Mouse (Mus musculus): ENCODE results near the gene Slc35f6. TPM values are rescaled to one million over a fixed set of nuclear protein-coding genes. Genes with fewer than 3 reads are reported as not detected.
"Not testable (repeated sequence)": the region's sequence is repeated elsewhere in the genome, so short reads cannot be mapped to it uniquely, and the experiment has no call there.

Slc35f6 gene
- polyA plus RNA-seq, 1 experiment from 2014 or later: 32.5 TPM

DNA sequence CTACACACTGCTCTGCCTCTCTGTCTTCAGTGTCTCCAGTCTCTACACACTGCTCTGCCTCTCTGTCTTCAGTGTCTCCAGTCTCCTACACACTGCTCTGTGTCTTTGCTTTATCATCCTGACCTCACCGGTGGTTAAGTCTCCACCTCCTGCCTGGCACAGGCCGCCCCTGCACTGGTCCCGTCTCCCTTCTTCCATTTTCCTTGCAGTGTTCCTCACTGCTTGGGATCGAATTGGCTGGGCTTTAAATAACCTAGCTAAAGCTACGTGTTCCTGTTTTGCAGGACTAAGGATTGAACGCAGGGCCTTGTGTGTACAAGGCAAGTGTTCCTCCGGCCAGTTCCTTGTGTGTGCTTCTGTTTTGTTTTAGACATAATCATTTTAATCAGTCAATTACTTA lies 22.4 kb downstream of the Slc35f6 start:
- peaks cover 19% of the 10 kb centered on the region for H3K4me1 ChIP-seq (replicated peaks; ENCODE audit: control insufficient read depth, insufficient read depth, low read length)
- H3K27ac ChIP-seq (ENCODE audit: low read length): no peak overlapping the region
- H3K4me3 ChIP-seq (replicated peaks; ENCODE audit: low read length): no peak overlapping the region
- WGBS: 91% methylated on average over 7 of the region's 7 CpGs
- H3K9ac ChIP-seq (replicated peaks; ENCODE audit: low read depth, low read length): no peak overlapping the region
- H3K4me2 ChIP-seq (ENCODE audit: low read length): no peak overlapping the region
- ATAC-seq: no peak
- no peaks in the 10 kb centered on the region for H3K9me3 ChIP-seq (ENCODE audit: control insufficient read depth, low read length)
- H3K36me3 ChIP-seq (ENCODE audit: control insufficient read depth, insufficient read depth): no peaks in the 10 kb centered on the region
- no peaks in the 10 kb centered on the region for H3K27me3 ChIP-seq (replicated peaks; ENCODE audit: control insufficient read depth, insufficient read depth, low read length)

DNA sequence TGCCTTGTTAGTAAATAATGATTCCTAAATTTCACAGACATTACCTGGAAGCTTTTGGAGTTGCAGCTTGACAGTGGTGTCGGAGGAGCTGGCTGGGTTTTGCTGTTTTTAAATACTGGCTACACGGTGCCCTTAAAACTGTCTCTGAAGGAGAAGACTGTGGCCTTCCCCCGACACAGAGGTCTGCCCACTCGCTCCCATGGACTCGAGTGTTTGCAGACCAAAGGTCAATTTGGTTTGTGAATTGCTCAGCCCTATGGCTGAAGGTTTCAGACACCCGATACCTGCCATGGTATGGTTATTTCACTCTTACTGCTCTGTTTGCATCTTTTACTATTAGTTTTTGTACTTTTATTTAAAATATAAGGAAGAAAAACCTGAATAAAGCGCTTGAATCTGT lies 26.3 kb downstream of the Slc35f6 start:
- Histone ChIP-seq H3K4me3 (replicated peaks; ENCODE audit: low read length) (no peak overlapping the region), H3K4me2 (ENCODE audit: low read length) (no peak overlapping the region), H3K27ac (ENCODE audit: low read length) (no peak overlapping the region), H3K9ac (replicated peaks; ENCODE audit: low read depth, low read length) (no peak overlapping the region), H3K36me3 (ENCODE audit: control insufficient read depth, insufficient read depth) (no peaks in the 10 kb centered on the region), H3K4me1 (replicated peaks; ENCODE audit: control insufficient read depth, insufficient read depth, low read length) (no peaks in the 10 kb centered on the region), H3K27me3 (replicated peaks; ENCODE audit: control insufficient read depth, insufficient read depth, low read length) (no peaks in the 10 kb centered on the region), H3K9me3 (ENCODE audit: control insufficient read depth, low read length) (no peaks in the 10 kb centered on the region)
- ATAC-seq: no peak
- 84% methylated on average over 7 of the region's 7 CpGs for WGBS

DNA sequence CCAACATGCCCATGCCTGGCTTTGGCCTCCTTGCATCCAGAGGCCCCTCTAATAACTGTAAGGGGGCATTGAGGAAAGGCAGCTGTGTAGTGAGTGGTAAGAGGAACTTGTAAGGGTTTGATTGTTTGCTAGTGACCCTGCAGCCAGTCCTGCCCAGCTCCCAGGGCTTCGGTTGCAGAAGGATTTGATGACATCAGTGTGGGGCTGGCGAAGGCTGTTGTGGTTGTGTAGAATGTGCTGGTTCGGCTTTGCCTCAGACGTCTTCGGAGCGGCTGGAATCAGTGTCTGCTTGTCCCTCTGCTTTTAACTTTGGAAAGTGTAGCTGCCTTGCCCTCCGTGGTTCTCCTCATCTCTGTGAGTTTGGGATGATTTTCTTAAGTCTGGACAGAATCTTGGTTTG lies 29.1 kb downstream of the Slc35f6 start:
- 83% methylated on average over 7 of the region's 7 CpGs for WGBS

DNA sequence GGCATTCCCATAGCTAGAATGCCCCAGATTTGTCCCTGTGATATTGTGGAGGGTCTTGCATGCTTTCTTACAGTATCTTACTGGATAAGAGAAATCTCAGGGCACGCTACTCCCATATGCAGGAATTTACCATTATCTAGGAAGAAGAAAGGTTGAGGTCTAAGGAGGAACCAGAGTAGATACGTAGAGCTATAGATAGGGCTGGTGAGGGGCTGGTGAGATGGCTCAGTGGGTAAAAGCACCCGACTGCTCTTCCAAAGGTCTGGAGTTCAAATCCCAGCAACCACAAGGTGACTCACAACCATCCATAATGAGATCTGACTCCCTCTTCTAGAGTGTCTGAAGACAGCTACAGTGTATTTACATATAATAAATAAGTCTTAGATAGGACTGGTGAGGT lies 30.3 kb downstream of the Slc35f6 start:
- not testable (repeated sequence) for H3K27ac ChIP-seq (ENCODE audit: low read length); H3K4me2 ChIP-seq (ENCODE audit: low read length); H3K27me3 ChIP-seq (replicated peaks; ENCODE audit: control insufficient read depth, insufficient read depth, low read length); H3K4me1 ChIP-seq (replicated peaks; ENCODE audit: control insufficient read depth, insufficient read depth, low read length); H3K36me3 ChIP-seq (ENCODE audit: control insufficient read depth, insufficient read depth); H3K9ac ChIP-seq (replicated peaks; ENCODE audit: low read depth, low read length); H3K4me3 ChIP-seq (replicated peaks; ENCODE audit: low read length); ATAC-seq; H3K9me3 ChIP-seq (ENCODE audit: control insufficient read depth, low read length)
- 96% methylated on average over 3 of the region's 3 CpGs for WGBS

More for the DNA sequence above, 29.1 kb downstream of the Slc35f6 start:
- no peak overlapping the region for H3K4me3 ChIP-seq (replicated peaks; ENCODE audit: low read length)
- no peak for ATAC-seq
- no peak overlapping the region for H3K27ac ChIP-seq (ENCODE audit: low read length)
- H3K27me3 ChIP-seq (replicated peaks; ENCODE audit: control insufficient read depth, insufficient read depth, low read length): no peaks in the 10 kb centered on the region
- H3K9me3 ChIP-seq (ENCODE audit: control insufficient read depth, low read length): no peaks in the 10 kb centered on the region
- H3K36me3 ChIP-seq (ENCODE audit: control insufficient read depth, insufficient read depth): no peaks in the 10 kb centered on the region
- no peak overlapping the region for H3K9ac ChIP-seq (replicated peaks; ENCODE audit: low read depth, low read length)
- no peak overlapping the region for H3K4me2 ChIP-seq (ENCODE audit: low read length)
- no peaks in the 10 kb centered on the region for H3K4me1 ChIP-seq (replicated peaks; ENCODE audit: control insufficient read depth, insufficient read depth, low read length)

DNA sequence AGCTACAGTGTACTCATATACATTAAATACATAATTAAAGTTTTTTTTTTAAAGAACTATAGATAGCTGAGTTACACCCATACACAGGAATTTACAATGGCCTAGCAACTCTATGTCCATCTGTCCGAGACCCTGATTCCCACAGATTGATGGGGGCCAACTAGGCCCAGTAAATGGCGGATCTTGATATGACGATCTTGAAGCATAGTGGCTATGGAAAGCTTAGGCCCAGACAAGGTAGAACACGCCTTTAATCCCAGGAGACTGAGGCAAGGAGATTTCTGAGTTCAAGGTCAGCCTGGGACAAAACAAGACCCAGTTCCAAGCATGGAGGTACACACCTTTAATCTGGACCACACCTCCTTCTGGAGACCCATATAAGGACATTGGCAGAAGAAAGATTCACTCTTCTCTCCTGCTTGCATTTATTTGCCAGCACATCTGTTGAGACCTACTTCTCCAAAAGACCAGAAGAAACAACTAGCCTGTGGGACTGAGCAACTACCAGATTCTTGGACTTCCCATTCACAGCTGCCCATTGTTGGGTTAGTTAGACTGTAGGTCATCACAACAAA lies 31.1 kb downstream of the Slc35f6 start:
- Histone ChIP-seq H3K4me2 (ENCODE audit: low read length) (no peak overlapping the region), H3K4me1 (replicated peaks; ENCODE audit: control insufficient read depth, insufficient read depth, low read length) (no peaks in the 10 kb centered on the region), H3K36me3 (ENCODE audit: control insufficient read depth, insufficient read depth) (no peaks in the 10 kb centered on the region), H3K4me3 (replicated peaks; ENCODE audit: low read length) (no peak overlapping the region), H3K9me3 (ENCODE audit: control insufficient read depth, low read length) (no peaks in the 10 kb centered on the region), H3K27me3 (replicated peaks; ENCODE audit: control insufficient read depth, insufficient read depth, low read length) (no peaks in the 10 kb centered on the region), H3K27ac (ENCODE audit: low read length) (no peak overlapping the region), H3K9ac (replicated peaks; ENCODE audit: low read depth, low read length) (no peak overlapping the region)
- 94% methylated on average over 4 of the region's 4 CpGs for WGBS
- no peak for ATAC-seq

DNA sequence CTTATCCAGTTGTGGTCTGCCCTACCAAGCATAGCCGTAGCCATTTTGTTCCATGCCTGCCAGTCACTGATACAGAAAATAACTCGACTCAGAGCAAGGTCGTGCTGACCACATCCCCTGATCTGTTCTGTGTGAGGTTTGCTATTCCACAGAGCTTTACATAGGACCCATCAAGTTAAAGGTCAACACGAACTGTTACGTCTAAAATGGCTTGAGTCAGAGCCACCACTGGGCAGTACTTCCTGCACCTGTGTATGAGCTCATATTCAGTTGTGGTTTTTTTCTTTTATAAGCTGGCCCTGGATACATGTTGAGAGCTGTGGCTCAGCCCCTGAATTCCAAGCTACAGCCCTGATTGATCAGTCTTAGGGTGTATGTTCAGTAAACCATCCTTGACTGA lies 31.9 kb downstream of the Slc35f6 start:
- H3K27me3 ChIP-seq (replicated peaks; ENCODE audit: control insufficient read depth, insufficient read depth, low read length): no peaks in the 10 kb centered on the region
- no peak overlapping the region for H3K4me2 ChIP-seq (ENCODE audit: low read length)
- no peaks in the 10 kb centered on the region for H3K9me3 ChIP-seq (ENCODE audit: control insufficient read depth, low read length)
- ATAC-seq: no peak
- H3K4me1 ChIP-seq (replicated peaks; ENCODE audit: control insufficient read depth, insufficient read depth, low read length): no peaks in the 10 kb centered on the region
- WGBS: 87% methylated on average over 5 of the region's 5 CpGs
- H3K36me3 ChIP-seq (ENCODE audit: control insufficient read depth, insufficient read depth): no peaks in the 10 kb centered on the region
- no peak overlapping the region for H3K27ac ChIP-seq (ENCODE audit: low read length)
- no peak overlapping the region for H3K9ac ChIP-seq (replicated peaks; ENCODE audit: low read depth, low read length)
- H3K4me3 ChIP-seq (replicated peaks; ENCODE audit: low read length): no peak overlapping the region

DNA sequence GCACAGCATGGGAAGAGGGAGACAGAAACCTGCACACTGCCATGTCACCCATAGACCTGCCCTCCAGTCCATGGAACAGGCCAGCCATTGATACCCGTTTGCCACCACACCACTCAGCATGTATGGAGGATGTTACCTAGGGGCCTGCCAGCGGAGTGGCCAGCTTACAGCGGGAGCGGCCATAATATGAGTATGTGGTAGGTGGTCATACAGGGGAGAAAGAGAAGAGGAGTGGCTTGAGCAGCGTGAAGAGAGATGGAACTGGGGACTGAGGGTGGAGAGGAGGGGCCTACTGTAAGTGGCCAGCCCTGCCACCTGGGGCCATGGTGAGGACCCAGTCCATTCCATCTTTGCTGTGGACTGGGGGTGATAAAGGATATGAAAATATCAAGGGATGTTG lies 34.2 kb downstream of the Slc35f6 start:
- Histone ChIP-seq H3K36me3 (ENCODE audit: control insufficient read depth, insufficient read depth) (no peaks in the 10 kb centered on the region), H3K27me3 (replicated peaks; ENCODE audit: control insufficient read depth, insufficient read depth, low read length) (no peaks in the 10 kb centered on the region), H3K4me1 (replicated peaks; ENCODE audit: control insufficient read depth, insufficient read depth, low read length) (no peaks in the 10 kb centered on the region), H3K9me3 (ENCODE audit: control insufficient read depth, low read length) (no peaks in the 10 kb centered on the region), H3K9ac (replicated peaks; ENCODE audit: low read depth, low read length) (no peak overlapping the region), H3K27ac (ENCODE audit: low read length) (no peak overlapping the region), H3K4me3 (replicated peaks; ENCODE audit: low read length) (no peak overlapping the region), H3K4me2 (ENCODE audit: low read length) (no peak overlapping the region)
- ATAC-seq: no peak
- 91% methylated on average over 5 of the region's 5 CpGs for WGBS

DNA sequence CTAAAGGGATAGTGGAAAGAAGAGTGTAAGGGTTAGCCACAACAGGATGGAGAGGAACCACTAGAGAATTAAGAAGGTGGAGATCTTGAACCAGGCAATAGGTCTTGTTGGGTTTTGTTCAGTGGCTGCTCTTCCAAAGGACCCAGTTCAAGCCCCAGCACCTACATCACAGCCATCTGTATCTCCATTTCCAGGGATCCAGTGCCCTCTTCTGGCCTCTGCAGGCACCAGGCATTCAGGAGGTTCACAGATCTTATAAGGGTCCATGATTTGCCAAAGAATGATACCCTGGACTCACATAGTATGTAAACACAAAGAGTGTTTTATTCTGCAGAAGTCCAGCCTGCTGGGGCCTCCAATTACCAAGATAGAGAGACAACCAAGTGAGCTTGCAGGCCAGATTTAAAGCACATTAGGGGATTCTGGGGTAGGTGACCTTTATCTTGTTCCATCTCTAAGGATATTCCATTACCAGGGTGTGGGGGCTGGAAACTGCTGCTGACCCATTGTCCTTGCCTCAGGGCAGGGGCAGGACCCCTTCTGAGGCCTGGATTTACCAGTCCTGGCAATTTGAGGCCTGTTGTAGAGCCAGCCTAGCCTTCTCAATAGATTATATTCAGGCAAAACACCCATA lies 35.4 kb downstream of the Slc35f6 start:
- Histone ChIP-seq H3K9ac (replicated peaks; ENCODE audit: low read depth, low read length) (no peak overlapping the region), H3K36me3 (ENCODE audit: control insufficient read depth, insufficient read depth) (no peaks in the 10 kb centered on the region), H3K27me3 (replicated peaks; ENCODE audit: control insufficient read depth, insufficient read depth, low read length) (no peaks in the 10 kb centered on the region), H3K4me2 (ENCODE audit: low read length) (no peak overlapping the region), H3K4me1 (replicated peaks; ENCODE audit: control insufficient read depth, insufficient read depth, low read length) (no peaks in the 10 kb centered on the region), H3K4me3 (replicated peaks; ENCODE audit: low read length) (no peak overlapping the region), H3K9me3 (ENCODE audit: control insufficient read depth, low read length) (no peaks in the 10 kb centered on the region), H3K27ac (ENCODE audit: low read length) (no peak overlapping the region)
- no peak for ATAC-seq

DNA sequence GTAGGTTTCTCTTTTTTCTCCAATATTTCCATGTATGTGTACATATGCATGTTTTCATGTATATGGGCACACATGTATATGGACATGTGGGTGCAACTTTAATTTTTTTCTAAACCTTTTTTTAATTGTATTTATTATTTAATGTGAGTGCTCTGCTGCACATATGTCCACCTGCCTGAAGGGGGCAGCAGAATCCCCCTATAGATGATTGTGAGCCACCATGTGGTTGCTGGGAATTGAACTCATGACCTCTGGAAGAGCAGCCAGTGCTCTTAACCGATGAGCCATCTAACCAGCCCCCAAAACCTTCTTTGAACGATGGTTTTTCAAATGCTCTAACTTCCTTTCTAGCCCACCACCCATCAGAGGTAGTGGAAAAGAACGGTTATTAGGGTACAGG lies 36.3 kb downstream of the Slc35f6 start:
- H3K9me3 ChIP-seq (ENCODE audit: control insufficient read depth, low read length): no peaks in the 10 kb centered on the region
- 82% methylated on average over 3 of the region's 3 CpGs for WGBS
- no peaks in the 10 kb centered on the region for H3K27me3 ChIP-seq (replicated peaks; ENCODE audit: control insufficient read depth, insufficient read depth, low read length)
- H3K27ac ChIP-seq (ENCODE audit: low read length): no peak overlapping the region
- H3K4me2 ChIP-seq (ENCODE audit: low read length): no peak overlapping the region
- no peak overlapping the region for H3K9ac ChIP-seq (replicated peaks; ENCODE audit: low read depth, low read length)
- H3K4me1 ChIP-seq (replicated peaks; ENCODE audit: control insufficient read depth, insufficient read depth, low read length): no peaks in the 10 kb centered on the region
- H3K4me3 ChIP-seq (replicated peaks; ENCODE audit: low read length): no peak overlapping the region
- no peaks in the 10 kb centered on the region for H3K36me3 ChIP-seq (ENCODE audit: control insufficient read depth, insufficient read depth)
- ATAC-seq: no peak

DNA sequence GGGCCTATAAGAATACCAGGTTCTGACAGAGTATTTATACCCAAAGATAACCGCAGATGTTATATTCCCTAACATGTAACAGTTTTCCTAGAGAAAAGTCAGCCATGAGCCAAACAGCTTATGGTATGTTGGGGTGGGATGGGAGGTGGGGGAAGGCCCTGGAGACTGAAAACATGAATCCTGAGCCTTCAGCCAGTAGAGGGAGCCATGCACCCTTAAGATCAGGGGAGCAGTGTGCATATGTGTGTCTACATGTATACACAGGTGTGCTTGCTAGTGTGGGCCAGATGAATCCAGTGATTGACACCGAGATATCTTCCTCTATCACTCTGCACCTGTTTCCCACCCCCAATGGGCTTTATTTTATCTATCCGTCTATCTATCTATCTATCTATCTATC lies 39.0 kb downstream of the Slc35f6 start:
- no peaks in the 10 kb centered on the region for H3K36me3 ChIP-seq (ENCODE audit: control insufficient read depth, insufficient read depth)
- H3K4me3 ChIP-seq (replicated peaks; ENCODE audit: low read length): no peak overlapping the region
- no peaks in the 10 kb centered on the region for H3K27me3 ChIP-seq (replicated peaks; ENCODE audit: control insufficient read depth, insufficient read depth, low read length)
- no peak overlapping the region for H3K9ac ChIP-seq (replicated peaks; ENCODE audit: low read depth, low read length)
- H3K4me2 ChIP-seq (ENCODE audit: low read length): no peak overlapping the region
- no peak overlapping the region for H3K27ac ChIP-seq (ENCODE audit: low read length)
- no peaks in the 10 kb centered on the region for H3K9me3 ChIP-seq (ENCODE audit: control insufficient read depth, low read length)
- WGBS: 72% methylated on average over 3 of the region's 3 CpGs
- no peaks in the 10 kb centered on the region for H3K4me1 ChIP-seq (replicated peaks; ENCODE audit: control insufficient read depth, insufficient read depth, low read length)
- ATAC-seq: no peak
